Mouse (Mus musculus) neural tube, embryonic 11.5 days (tissue): ENCODE results near the gene 4833439L19Rik. TPM values are rescaled to one million over a fixed set of nuclear protein-coding genes. Genes with fewer than 3 reads are reported as not detected.

Source experiments
- microRNA-seq: library from miRNA; unstranded; fragments of <30 nt; microRNA quantifications from one replicate; pipeline ENCODE4, GENCODE M21; 2016
- polyA plus RNA-seq: library from polyadenylated mRNA; unstranded; fragments of >200 nt; fragmentation: Nextera tagmentation; extraction: Ambion mirVana; gene quantifications from 2 replicates; pipeline ENCODE4 v1.2.1, GENCODE M21; 2014

Gene 4833439L19Rik
- polyA plus RNA-seq, 1 experiment from 2014 or later, result 284 TPM

Small RNAs within 50 kb of the gene (microRNA-seq; reads per million reads assigned to microRNA genes)
- gene Gm24195, result not detected

Other genes starting within 250 kb of the 4833439L19Rik start
- 11.2 and 11.7 TPM in 2 replicates for gene Cplx2, start 194.1 kb downstream of the 4833439L19Rik start, polyA plus RNA-seq
- 153 and 154 TPM in 2 replicates for gene Thoc3, start 96.6 kb downstream of the 4833439L19Rik start, polyA plus RNA-seq
- 19.5 and 26.6 TPM in 2 replicates for gene Simc1, start 61.7 kb downstream of the 4833439L19Rik start, polyA plus RNA-seq
- 28.6 and 34.5 TPM in 2 replicates for gene Arl10, start 9.6 kb upstream of the 4833439L19Rik start, polyA plus RNA-seq
- gene Nop16, start 24.7 kb upstream of the 4833439L19Rik start, polyA plus RNA-seq, result 66.6 and 71.7 TPM in 2 replicates
- 147 and 160 TPM in 2 replicates for gene Higd2a, start 24.8 kb upstream of the 4833439L19Rik start, polyA plus RNA-seq
- 30.9 and 34.1 TPM in 2 replicates for gene Cltb, start 45.9 kb upstream of the 4833439L19Rik start, polyA plus RNA-seq
- gene Faf2, start 56.3 kb upstream of the 4833439L19Rik start, polyA plus RNA-seq, result 99.0 and 102 TPM in 2 replicates
- 126 and 130 TPM in 2 replicates for gene Rnf44, start 128.5 kb upstream of the 4833439L19Rik start, polyA plus RNA-seq
- 0.07 and 0.15 TPM in 2 replicates for gene Cdhr2, start 136.0 kb upstream of the 4833439L19Rik start, polyA plus RNA-seq
- 13.3 and 14.5 TPM in 2 replicates for gene Gprin1, start 184.4 kb upstream of the 4833439L19Rik start, polyA plus RNA-seq
- 2.7 and 3.7 TPM in 2 replicates for gene Sncb, start 201.2 kb upstream of the 4833439L19Rik start, polyA plus RNA-seq
- gene Eif4e1b, start 218.6 kb upstream of the 4833439L19Rik start, polyA plus RNA-seq, result not detected in 2 replicates
- 17.6 and 21.3 TPM in 2 replicates for gene Tspan17, start 223.9 kb upstream of the 4833439L19Rik start, polyA plus RNA-seq